Mouse (Mus musculus): ENCODE results near the gene Cyb5r4. TPM values are rescaled to one million over a fixed set of nuclear protein-coding genes. Genes with fewer than 3 reads are reported as not detected.
"Not testable (repeated sequence)": the region's sequence is repeated elsewhere in the genome, so short reads cannot be mapped to it uniquely, and the experiment has no call there.

Cyb5r4 gene
- 10 to 100 TPM; 27.7 to 31.4 TPM for total RNA-seq (2021)

DNA sequence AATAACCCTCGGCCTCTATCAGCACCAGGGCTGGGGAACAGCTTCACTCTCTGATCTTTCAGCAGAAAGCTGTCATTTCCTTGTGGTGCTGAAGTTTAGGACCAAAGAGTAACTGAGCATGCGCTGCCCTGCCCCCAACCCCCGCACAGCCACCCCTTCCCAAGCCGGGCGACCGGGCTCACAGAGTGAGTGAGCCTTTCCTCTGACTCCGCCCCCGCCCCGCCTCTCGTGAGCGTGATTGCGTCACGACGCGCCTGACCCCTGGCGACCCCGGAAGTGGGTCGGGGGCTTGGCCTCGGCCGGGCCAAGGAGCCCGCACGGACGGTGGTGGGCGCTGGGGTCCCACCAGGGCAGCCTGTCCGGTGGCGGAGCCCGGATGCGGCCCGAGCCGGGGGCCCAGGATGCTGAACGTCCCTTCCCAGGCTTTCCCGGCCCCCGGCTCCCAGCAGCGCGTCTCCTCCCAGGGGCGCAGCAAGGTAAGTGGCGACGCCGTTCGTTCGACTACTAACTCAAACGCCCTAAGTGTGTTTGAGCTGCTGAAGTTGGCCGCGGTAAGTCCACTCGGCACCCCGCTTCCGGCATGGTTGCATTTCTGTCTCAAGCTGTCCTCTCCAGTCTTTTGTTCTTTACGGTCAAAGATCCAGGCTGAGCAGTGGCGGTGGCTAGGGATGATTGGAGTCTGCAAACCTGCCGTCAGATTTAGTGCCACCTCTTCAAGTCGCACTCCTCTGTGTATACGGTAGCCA lies at the start of gene Cyb5r4:
TSS of gene Cyb5r4 (plus strand) at position 237 of the 746 bp plus-strand sequence.
- DNase-seq = peak; percentile 95 to 96
- intact Hi-C loops (cut with DNase I) = loop anchor here (10.0 kb wide), 2 partner anchors 447 to 1423 kb away; partner anchors contain the start of genes Pgm3 and Rwdd2a

DNA sequence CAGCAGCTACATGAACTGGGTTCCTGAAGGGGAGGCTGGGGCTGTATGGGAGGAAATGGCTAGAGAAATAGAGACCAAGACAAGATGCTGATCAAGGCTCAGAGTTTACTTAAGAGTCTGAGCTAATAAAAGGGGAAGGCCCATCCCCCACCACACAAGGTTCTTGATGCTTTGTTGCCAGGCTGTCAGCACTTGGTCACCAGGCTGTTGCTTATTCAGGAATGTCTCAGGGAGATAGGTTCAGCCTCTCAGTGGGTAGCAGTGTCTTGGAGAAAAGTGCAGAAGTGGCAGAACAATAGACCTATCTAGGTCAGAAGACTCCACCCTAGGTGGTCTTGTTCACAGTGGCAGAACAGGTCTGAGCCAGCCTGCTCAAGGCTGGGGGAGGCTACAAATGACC lies 49.3 kb upstream of the Cyb5r4 start:
- intact Hi-C loops (cut with DNase I); DNase-seq: not testable (repeated sequence)

- intact Hi-C loops (cut with DNase I) = no loop called here
- no peak for DNase-seq
Measured at GRCm38 (mm10) chr9:86973562-86973961, 48.3 kb upstream of the Cyb5r4 start.

GRCm38 (mm10) chr9:86976896-86977295 lies 44.9 kb upstream of the Cyb5r4 start:
- DNase-seq = no peak
- intact Hi-C loops (cut with DNase I) = no loop called here

DNA sequence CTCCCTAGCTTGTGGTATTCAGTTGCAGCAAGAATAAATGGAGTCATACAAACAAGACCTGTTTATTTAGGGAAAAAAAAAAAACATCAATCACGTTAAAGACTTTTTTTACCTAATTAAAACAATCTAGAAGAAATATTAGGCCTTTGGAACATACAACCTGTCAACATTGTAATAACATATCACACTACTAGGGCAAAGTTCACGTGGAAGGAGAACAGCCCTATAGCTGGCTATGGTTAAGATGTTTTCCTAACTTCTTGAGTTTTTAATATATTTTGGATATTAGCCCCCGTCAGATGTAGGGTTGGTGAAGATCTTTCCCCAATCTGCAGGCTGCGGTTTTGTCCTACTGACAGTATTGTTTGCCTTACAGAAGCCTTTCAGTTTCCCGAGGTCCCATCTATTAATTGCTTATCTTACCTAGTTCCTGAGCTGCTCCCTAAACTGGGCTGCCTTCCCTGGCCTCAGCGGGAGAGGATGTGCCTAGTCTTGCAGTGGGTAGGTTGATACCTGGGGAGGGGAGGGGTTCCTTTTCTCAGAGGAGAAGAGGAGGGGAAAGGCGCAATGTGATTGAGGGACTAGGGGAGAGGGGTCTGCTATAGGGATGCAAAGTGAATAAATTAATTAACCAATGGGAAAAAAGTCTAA lies 43.4 kb upstream of the Cyb5r4 start:
- intact Hi-C loops (cut with DNase I) = no loop called here
- DNase-seq = no peak

GRCm38 (mm10) chr9:86980048-86980447 lies 41.8 kb upstream of the Cyb5r4 start:
- intact Hi-C loops (cut with DNase I) = no loop called here
- no peak for DNase-seq

DNA sequence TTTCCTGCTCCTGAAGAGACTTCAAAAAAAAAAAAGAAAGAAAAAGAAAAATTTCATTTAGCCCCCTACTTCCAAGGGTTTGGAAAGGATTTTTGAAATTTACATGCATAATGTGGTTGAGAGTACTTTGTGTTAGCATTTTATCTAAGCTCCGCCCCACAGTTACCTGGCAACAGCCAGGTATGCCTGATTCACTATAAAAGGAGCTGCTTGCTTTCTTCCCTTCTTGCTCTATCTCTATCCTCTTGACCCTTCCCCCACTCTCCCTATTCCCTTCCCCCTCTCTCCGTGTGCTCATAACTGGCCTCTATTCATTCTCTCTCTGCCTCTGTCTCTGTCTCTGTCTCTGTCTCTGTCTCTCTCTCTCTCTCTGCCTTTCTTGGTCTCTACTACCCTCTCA lies 40.9 kb upstream of the Cyb5r4 start:
- DNase-seq = no peak
- intact Hi-C loops (cut with DNase I) = no loop called here

DNA sequence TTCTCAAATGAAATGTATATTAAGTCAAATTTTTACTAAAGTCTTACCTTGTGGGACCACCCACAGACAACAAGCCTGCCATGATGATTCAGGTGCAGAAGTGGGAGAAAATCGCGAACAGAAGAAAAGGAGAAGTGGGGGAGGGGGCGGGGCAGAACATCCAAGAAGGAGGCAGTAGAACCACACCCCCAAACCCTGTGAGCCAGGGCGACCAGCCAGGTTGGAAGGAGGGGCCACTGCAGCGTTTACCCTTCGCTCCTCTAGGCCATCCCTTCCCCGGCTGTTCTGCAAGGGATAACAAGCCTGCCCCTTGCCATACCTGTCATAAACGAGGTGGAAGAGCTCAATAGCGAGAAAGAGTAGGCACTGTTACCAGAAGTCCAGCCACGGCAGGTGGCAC lies 40.3 kb upstream of the Cyb5r4 start:
- DNase-seq = no peak
- intact Hi-C loops (cut with DNase I) = no loop called here

- intact Hi-C loops (cut with DNase I) = no loop called here
- no peak for DNase-seq
Measured at GRCm38 (mm10) chr9:86984583-86984982, 37.2 kb upstream of the Cyb5r4 start.

DNA sequence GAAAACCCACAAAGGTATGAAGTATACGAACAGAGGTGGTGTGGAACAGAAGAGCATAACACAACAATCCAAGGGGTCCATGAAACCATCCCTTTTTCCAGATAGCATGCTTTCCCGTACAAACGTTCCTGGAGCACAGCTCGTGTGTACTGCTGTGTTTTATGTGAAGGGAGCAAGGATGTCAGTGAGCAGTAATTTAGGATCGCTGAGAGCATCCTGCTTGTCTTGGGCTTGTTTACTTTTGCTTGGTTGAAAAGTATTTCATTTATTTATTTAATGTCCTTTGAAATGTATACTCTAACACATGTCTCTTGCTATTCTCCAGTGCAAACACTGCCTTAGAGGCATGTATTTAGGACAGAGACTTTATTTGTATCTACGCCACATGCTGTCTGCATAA lies 36.7 kb upstream of the Cyb5r4 start:
- no peak for DNase-seq
- intact Hi-C loops (cut with DNase I) = no loop called here

GRCm38 (mm10) chr9:86986703-86987296 lies 35.0 kb upstream of the Cyb5r4 start:
- intact Hi-C loops (cut with DNase I) = no loop called here
- DNase-seq = no peak

DNA sequence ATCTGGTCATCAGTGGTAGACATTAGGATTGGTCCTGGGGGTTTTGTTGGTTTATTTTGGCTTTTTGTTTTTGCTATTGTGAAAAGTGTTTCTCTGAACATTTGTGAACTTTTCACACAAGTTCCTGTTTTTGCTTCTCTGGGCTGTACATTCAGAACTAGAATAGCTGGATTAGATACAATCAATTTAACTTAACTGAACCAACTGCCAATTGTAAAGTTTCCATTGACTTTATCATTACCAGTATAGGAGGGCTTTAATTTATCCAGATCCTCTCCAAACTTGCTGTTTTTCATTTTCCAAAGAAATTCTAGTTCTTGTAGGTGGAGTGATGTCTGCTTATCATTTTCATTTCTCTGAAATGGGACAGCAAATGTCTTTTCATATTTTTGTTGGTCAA lies 32.0 kb upstream of the Cyb5r4 start:
- intact Hi-C loops (cut with DNase I) = no loop called here
- no peak for DNase-seq

GRCm38 (mm10) chr9:86991758-86992157 lies 30.1 kb upstream of the Cyb5r4 start:
- no peak for DNase-seq
- intact Hi-C loops (cut with DNase I) = no loop called here

DNA sequence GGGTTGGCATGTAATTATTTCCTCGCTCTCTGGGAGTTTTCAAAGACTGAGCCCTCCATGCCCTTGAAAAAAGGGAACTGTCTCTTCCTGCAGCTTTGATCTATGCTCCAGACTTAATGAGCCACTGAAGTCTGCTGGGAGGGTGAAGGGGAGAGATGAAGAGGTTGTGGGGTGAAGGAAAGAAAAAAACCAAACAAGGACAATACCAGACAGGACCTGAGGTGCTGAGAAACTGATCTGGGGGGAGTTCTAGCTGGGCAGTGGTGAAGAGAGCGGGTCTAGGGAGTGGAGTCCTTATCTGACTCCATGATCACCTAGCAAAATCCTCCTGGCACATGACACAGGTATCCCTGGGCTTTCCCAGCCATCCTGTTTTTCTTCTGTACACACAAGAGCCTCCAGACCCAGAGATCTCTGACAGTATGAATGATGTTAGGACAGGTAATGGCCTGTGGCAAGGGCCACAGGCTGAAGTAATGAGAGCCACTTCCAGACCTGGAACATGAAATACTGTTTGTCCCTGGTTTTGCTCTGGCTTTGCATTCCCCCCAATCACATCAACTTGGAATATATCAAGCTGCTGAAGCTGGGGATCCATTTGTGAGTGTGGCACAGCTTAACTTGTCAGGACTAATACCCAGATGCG lies 24.6 kb upstream of the Cyb5r4 start:
- no peak for DNase-seq
- intact Hi-C loops (cut with DNase I) = no loop called here

GRCm38 (mm10) chr9:86999956-87000582 lies 21.7 kb upstream of the Cyb5r4 start:
- DNase-seq = no peak
- intact Hi-C loops (cut with DNase I) = no loop called here

DNA sequence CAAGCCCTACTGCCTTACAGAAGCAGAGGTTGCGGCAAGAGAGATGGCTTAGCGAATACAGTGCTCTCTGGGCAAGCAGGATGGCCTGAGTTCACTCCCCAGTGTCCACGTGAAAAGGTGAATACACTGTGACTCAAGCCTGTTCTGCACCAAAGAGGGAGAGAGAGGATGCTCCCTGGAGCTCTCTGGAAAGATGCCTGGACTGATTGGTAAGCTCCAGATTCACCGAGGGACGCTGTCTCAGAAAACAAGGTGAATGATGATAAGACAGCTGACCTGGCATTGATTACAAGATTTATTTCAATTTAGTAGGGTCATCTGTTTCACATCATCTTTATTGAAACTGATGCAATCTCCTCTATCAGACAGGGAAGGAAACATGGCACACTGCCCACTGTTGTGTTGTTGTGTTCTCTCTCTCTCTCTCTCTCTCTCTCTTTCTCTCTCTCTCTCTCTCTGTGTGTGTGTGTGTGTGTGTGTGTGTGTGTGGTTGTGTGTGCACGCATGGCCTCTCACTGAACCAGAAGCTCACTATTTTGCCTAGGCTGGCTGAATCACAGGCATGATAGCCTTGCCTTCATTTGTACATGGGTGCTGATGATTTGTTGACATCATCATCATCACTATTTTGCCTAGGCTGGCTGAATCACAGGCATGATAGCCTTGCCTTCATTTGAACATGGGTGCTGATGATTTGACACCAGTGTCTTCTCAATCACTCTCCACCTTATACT lies 16.9 kb upstream of the Cyb5r4 start:
- DNase-seq = no peak
- intact Hi-C loops (cut with DNase I) = no loop called here

GRCm38 (mm10) chr9:87005435-87005779 lies 16.4 kb upstream of the Cyb5r4 start:
- intact Hi-C loops (cut with DNase I) = no loop called here
- DNase-seq = peak in 1 of 2 experiments; percentile 9

DNA sequence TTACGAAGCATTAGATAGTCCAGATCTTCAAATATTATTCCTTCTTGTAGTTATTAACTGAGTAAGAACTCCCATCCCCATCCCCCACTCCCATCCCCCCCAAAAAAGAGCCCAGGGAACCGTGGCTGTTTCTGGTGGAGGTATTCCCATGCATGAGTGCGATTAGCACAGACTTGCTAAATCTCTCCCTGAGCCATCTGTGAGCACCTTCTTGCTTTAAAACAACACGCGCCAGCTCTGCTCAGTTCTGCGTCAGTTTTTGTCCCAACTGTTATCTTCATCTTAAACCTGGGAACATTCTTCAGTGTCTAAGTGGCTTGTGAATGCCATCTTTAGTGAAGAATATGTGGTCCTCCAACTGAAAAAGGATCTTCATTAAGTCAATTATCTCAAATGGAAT lies 13.3 kb upstream of the Cyb5r4 start:
- intact Hi-C loops (cut with DNase I) = no loop called here
- DNase-seq = no peak

GRCm38 (mm10) chr9:87008919-87009318 lies 12.9 kb upstream of the Cyb5r4 start:
- no peak for DNase-seq
- intact Hi-C loops (cut with DNase I) = no loop called here

- intact Hi-C loops (cut with DNase I) = no loop called here
Measured at GRCm38 (mm10) chr9:87015288-87015937, 6.4 kb upstream of the Cyb5r4 start, which contains the start of gene Ripply2. TSS of gene Ripply2 (plus strand) at chr9:87015537.

More at GRCm38 (mm10) chr9:87015288-87015937, 6.4 kb upstream of the Cyb5r4 start, which contains the start of gene Ripply2:
- no peak for DNase-seq

All from heart, postnatal 36 days (tissue).